Mouse (Mus musculus) heart, embryonic 15.5 days (tissue): ENCODE measurements around the gene Alyref. TPM values are rescaled to one million over a fixed set of nuclear protein-coding genes. Genes with fewer than 3 reads are reported as not detected.

Experiments
- ATAC-seq: fragments of 200-750 bp; cut with Nextera tagmentation; replicated peaks from 2 replicates; pipeline ENCODE4 v1.8.0; 2017; ENCODE audit warnings: low read depth, moderate TSS enrichment; ENCODE audit not compliant: insufficient number of reproducible peaks, insufficient read depth, low FRiP score
- H3K27ac ChIP-seq: fragments of 300-500 bp; sonication (generic); 2 replicates; pipeline ENCODE4 v1.5.1; 2015; ENCODE audit warnings: mild to moderate bottlenecking, inconsistent platforms
- H3K27me3 ChIP-seq: fragments of 300-500 bp; sonication (generic); 2 replicates; pipeline ENCODE4 v1.6.1; 2015; ENCODE audit warnings: inconsistent platforms
- H3K36me3 ChIP-seq: fragments of 300-500 bp; sonication (generic); 2 replicates; pipeline ENCODE4 v1.6.1; 2015; ENCODE audit warnings: mild to moderate bottlenecking, inconsistent platforms
- H3K4me1 ChIP-seq: fragments of 300-500 bp; sonication (generic); replicated peaks from 2 replicates; pipeline ENCODE4 v1.6.1; 2015; ENCODE audit warnings: inconsistent platforms
- H3K4me2 ChIP-seq: fragments of 300-500 bp; sonication (generic); 2 replicates; pipeline ENCODE4 v1.6.1; 2015; ENCODE audit warnings: inconsistent platforms, mild to moderate bottlenecking, moderate library complexity
- H3K4me3 ChIP-seq: fragments of 300-500 bp; sonication (generic); 2 replicates; pipeline ENCODE4 v1.5.1; 2015; ENCODE audit warnings: mild to moderate bottlenecking, inconsistent platforms
- H3K9ac ChIP-seq: fragments of 300-500 bp; sonication (generic); 2 replicates; pipeline ENCODE4 v1.6.1; 2015; ENCODE audit warnings: mild to moderate bottlenecking, inconsistent platforms
- H3K9me3 ChIP-seq: fragments of 300-500 bp; sonication (generic); replicated peaks from 2 replicates; pipeline ENCODE4 v1.6.1; 2016; ENCODE audit warnings: inconsistent platforms
- WGBS: fragments of 180-500 bp; shearing (Covaris S2); methylation state at CpG from one replicate; pipeline ENCODE4 v1.1.7; 2015; ENCODE audit warnings: mixed read lengths; 5-methylcytosine and 5-hydroxymethylcytosine counted together
- microRNA-seq: library from miRNA; unstranded; fragments of <30 nt; microRNA quantifications from one replicate; pipeline ENCODE4, GENCODE M21; 2016
- polyA plus RNA-seq: library from polyadenylated mRNA; unstranded; fragments of >200 nt; fragmentation: Nextera tagmentation; extraction: Ambion mirVana; gene quantifications from 2 replicates; pipeline ENCODE4 v1.2.1, GENCODE M21; 2015

The Alyref gene
- polyA plus RNA-seq, 1 experiment from 2014 or later = 238 TPM

- peaks cover 8% of the 10 kb centered on the region; the same call in 1 of the 2 replicates for H3K36me3 ChIP-seq
- H3K4me1 ChIP-seq = peaks cover 29% of the 10 kb centered on the region
- H3K9ac ChIP-seq = peak within 1 kb of the TSS; percentile 97
- peak within 1 kb of the TSS; percentile 96 for H3K4me3 ChIP-seq
- under 1% methylated on average over 67 of the region's 87 CpGs for WGBS
- peak within 1 kb of the TSS; percentile 87 for H3K4me2 ChIP-seq
- H3K27me3 ChIP-seq = no peaks in the 10 kb centered on the region
- ATAC-seq = peak; percentile 89
- peak within 1 kb of the TSS; percentile 94 for H3K27ac ChIP-seq
- H3K9me3 ChIP-seq = no peaks in the 10 kb centered on the region
Measured at GRCm38 (mm10) chr11:120549168-120549945, 48.8 kb downstream of the Alyref start, which contains the start of gene Mcrip1. TSS of gene Mcrip1 (minus strand) at chr11:120549727.

GRCm38 (mm10) chr11:120548786-120549167 is 49.4 kb downstream of the Alyref start:
- 14% methylated on average over 7 of the region's 7 CpGs for WGBS

GRCm38 (mm10) chr11:120548214-120548613 is 50.0 kb downstream of the Alyref start:
- Histone ChIP-seq H3K27me3 (no peaks in the 10 kb centered on the region), H3K4me2 (peak overlapping the region; percentile 87), H3K4me1 (peaks cover 28% of the 10 kb centered on the region), H3K36me3 (peaks cover 20% of the 10 kb centered on the region), H3K27ac (peak overlapping the region; percentile 94; the same call in 1 of the 2 replicates), H3K9me3 (no peaks in the 10 kb centered on the region), H3K4me3 (peak overlapping the region; percentile 96), H3K9ac (peak overlapping the region; percentile 97)
- no peak for ATAC-seq
- 72% methylated on average over 3 of the region's 3 CpGs for WGBS

More at GRCm38 (mm10) chr11:120548786-120549167, 49.4 kb downstream of the Alyref start:
- Histone ChIP-seq H3K9me3 (no peaks in the 10 kb centered on the region), H3K4me3 (peak overlapping the region; percentile 96), H3K4me2 (peak overlapping the region; percentile 87), H3K27ac (peak overlapping the region; percentile 94), H3K36me3 (peaks cover 14% of the 10 kb centered on the region; the same call in 1 of the 2 replicates), H3K9ac (peak overlapping the region; percentile 97), H3K27me3 (no peaks in the 10 kb centered on the region), H3K4me1 (peaks cover 28% of the 10 kb centered on the region)
- ATAC-seq = no peak

- no peak for ATAC-seq
- peaks cover 33% of the 10 kb centered on the region for H3K4me1 ChIP-seq
- H3K9me3 ChIP-seq = no peaks in the 10 kb centered on the region
- H3K36me3 ChIP-seq = peaks cover 27% of the 10 kb centered on the region
- no peaks in the 10 kb centered on the region for H3K27me3 ChIP-seq
- H3K27ac ChIP-seq = 0 out of 2 replicates have a peak overlapping the region, but pooled peaks have one; percentile 94
- no peak overlapping the region for H3K4me3 ChIP-seq
- 53% methylated on average over 2 of the region's 2 CpGs for WGBS
- H3K9ac ChIP-seq = no peak overlapping the region
- 0 out of 2 replicates have a peak overlapping the region, but pooled peaks have one; percentile 16 for H3K4me2 ChIP-seq
Measured at GRCm38 (mm10) chr11:120547469-120547868, 50.7 kb downstream of the Alyref start.

GRCm38 (mm10) chr11:120545964-120546363 is 52.2 kb downstream of the Alyref start:
- no peak for ATAC-seq
- 90% methylated on average over 3 of the region's 3 CpGs for WGBS
- Histone ChIP-seq H3K9ac (no peak overlapping the region), H3K4me2 (no peak overlapping the region), H3K9me3 (no peaks in the 10 kb centered on the region), H3K36me3 (peaks cover 30% of the 10 kb centered on the region), H3K4me1 (peaks cover 40% of the 10 kb centered on the region), H3K4me3 (no peak overlapping the region), H3K27ac (no peak overlapping the region), H3K27me3 (no peaks in the 10 kb centered on the region)

- peak overlapping the region; percentile 3; the same call in 1 of the 2 replicates for H3K9ac ChIP-seq
- H3K27me3 ChIP-seq = no peaks in the 10 kb centered on the region
- peaks cover 30% of the 10 kb centered on the region for H3K36me3 ChIP-seq
- peak overlapping the region; percentile 21; the same call in 1 of the 2 replicates for H3K27ac ChIP-seq
- no peak overlapping the region for H3K4me2 ChIP-seq
- no peak overlapping the region for H3K4me3 ChIP-seq
- H3K9me3 ChIP-seq = no peaks in the 10 kb centered on the region
- no peak for ATAC-seq
- WGBS = 70% methylated on average over 6 of the region's 6 CpGs
- peaks cover 40% of the 10 kb centered on the region for H3K4me1 ChIP-seq
Measured at GRCm38 (mm10) chr11:120542376-120542775, 55.8 kb downstream of the Alyref start.

Small RNAs within 50 kb of the gene (microRNA-seq; reads per million reads assigned to microRNA genes)
- gene Mir6936 = not detected

Other genes with a start within 250 kb of the Alyref start
- gene Actg1, start 249.8 kb downstream of the Alyref start, polyA plus RNA-seq = 921 and 1,308 TPM in 2 replicates
- 0.42 and 0.66 TPM in 2 replicates for gene Fscn2, start 236.8 kb downstream of the Alyref start, polyA plus RNA-seq
- 27.0 and 38.0 TPM in 2 replicates for gene Faap100, start 219.6 kb downstream of the Alyref start, polyA plus RNA-seq
- gene Nploc4, start 160.7 kb downstream of the Alyref start, polyA plus RNA-seq = 22.5 and 30.3 TPM in 2 replicates
- gene Tspan10, start 155.7 kb downstream of the Alyref start, polyA plus RNA-seq = 0.09 TPM in 1 of 2 replicates, not detected in the other
- gene Pde6g, start 144.9 kb downstream of the Alyref start, polyA plus RNA-seq = 0.14 and 0.29 TPM in 2 replicates
- gene Oxld1, start 140.3 kb downstream of the Alyref start, polyA plus RNA-seq = 18.1 and 21.4 TPM in 2 replicates
- 22.1 and 26.5 TPM in 2 replicates for gene Ccdc137, start 140.2 kb downstream of the Alyref start, polyA plus RNA-seq
- gene Arl16, start 130.8 kb downstream of the Alyref start, polyA plus RNA-seq = 26.7 and 37.5 TPM in 2 replicates
- 203 and 218 TPM in 2 replicates for gene Mrpl12, start 113.8 kb downstream of the Alyref start, polyA plus RNA-seq
- 32.1 and 45.0 TPM in 2 replicates for gene Slc25a10, start 106.5 kb downstream of the Alyref start, polyA plus RNA-seq
- 2.7 and 2.8 TPM in 2 replicates for gene Gcgr, start 67.7 kb downstream of the Alyref start, polyA plus RNA-seq
- gene Mcrip1, start 48.6 kb downstream of the Alyref start, polyA plus RNA-seq = 119 and 143 TPM in 2 replicates
- 0.50 and 7.6 TPM in 2 replicates for gene Ppp1r27, start 47.2 kb downstream of the Alyref start, polyA plus RNA-seq
- gene P4hb, start 25.1 kb downstream of the Alyref start, polyA plus RNA-seq = 357 and 484 TPM in 2 replicates
- gene Arhgdia, start 16.7 kb downstream of the Alyref start, polyA plus RNA-seq = 345 and 458 TPM in 2 replicates
- gene Anapc11, start 56 bp upstream of the Alyref start, polyA plus RNA-seq = 175 and 182 TPM in 2 replicates
- 11.7 and 13.0 TPM in 2 replicates for gene Npb, start 10.1 kb upstream of the Alyref start, polyA plus RNA-seq
- 80.3 and 111 TPM in 2 replicates for gene Pcyt2, start 19.6 kb upstream of the Alyref start, polyA plus RNA-seq
- gene Sirt7, start 26.9 kb upstream of the Alyref start, polyA plus RNA-seq = 17.6 and 25.1 TPM in 2 replicates
- 17.8 and 21.2 TPM in 2 replicates for gene Mafg, start 35.2 kb upstream of the Alyref start, polyA plus RNA-seq
- gene Pycr1, start 45.4 kb upstream of the Alyref start, polyA plus RNA-seq = 17.1 and 23.5 TPM in 2 replicates
- gene Myadml2, start 49.8 kb upstream of the Alyref start, polyA plus RNA-seq = 13.2 and 15.4 TPM in 2 replicates
- 1.5 and 2.7 TPM in 2 replicates for gene Notum, start 62.8 kb upstream of the Alyref start, polyA plus RNA-seq
- gene Aspscr1, start 74.6 kb upstream of the Alyref start, polyA plus RNA-seq = 90.4 and 110 TPM in 2 replicates
- 105 and 111 TPM in 2 replicates for gene Cenpx, start 115.4 kb upstream of the Alyref start, polyA plus RNA-seq
- gene Lrrc45, start 115.6 kb upstream of the Alyref start, polyA plus RNA-seq = 27.5 and 36.8 TPM in 2 replicates
- 7.8 and 17.0 TPM in 2 replicates for gene Rac3, start 123.1 kb upstream of the Alyref start, polyA plus RNA-seq
- 7.0 and 16.7 TPM in 2 replicates for gene Dcxr, start 128.9 kb upstream of the Alyref start, polyA plus RNA-seq
- 11.4 and 46.0 TPM in 2 replicates for gene Cbr2, start 133.7 kb upstream of the Alyref start, polyA plus RNA-seq
- gene Hmga1b, start 164.4 kb upstream of the Alyref start, polyA plus RNA-seq = 2.1 and 2.8 TPM in 2 replicates
- 21.1 and 30.8 TPM in 2 replicates for gene Rfng, start 185.8 kb upstream of the Alyref start, polyA plus RNA-seq
- gene Gps1, start 185.9 kb upstream of the Alyref start, polyA plus RNA-seq = 113 and 134 TPM in 2 replicates
- 36.9 and 50.0 TPM in 2 replicates for gene Dus1l, start 198.0 kb upstream of the Alyref start, polyA plus RNA-seq
- gene Fasn, start 226.2 kb upstream of the Alyref start, polyA plus RNA-seq = 17.0 and 31.7 TPM in 2 replicates